Mouse (Mus musculus): ENCODE data around the gene Calr4. TPM values are rescaled to one million over a fixed set of nuclear protein-coding genes. Genes with fewer than 3 reads are reported as not detected.

Gene Calr4
- polyA plus RNA-seq, 1 experiment from 2014 or later = not detected

DNA sequence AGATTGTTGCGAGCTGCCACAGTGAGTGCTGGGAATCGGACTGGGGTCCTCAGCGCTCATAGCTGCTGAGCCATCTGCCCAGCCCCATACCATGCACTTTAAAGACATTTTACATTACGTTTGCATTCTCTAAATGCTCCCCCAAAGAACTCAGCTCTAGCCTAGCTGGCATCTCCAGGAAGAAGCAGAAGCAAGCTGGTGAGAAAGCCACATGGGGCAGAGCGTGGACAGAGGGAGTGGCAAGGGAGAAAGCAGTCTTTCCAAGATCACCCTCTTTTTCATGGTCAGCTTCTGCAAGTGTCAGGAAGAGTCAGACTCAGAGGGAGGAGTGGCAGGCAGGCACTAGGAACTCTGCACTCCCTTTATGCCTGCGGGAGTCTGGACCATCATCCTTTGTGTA, 22.5 kb downstream of the Calr4 start:
- WGBS = 79% methylated on average over 6 of the region's 6 CpGs
- no peak for ATAC-seq (ENCODE audit: borderline replicate concordance, extremely low read depth, low FRiP score, low TSS enrichment)
- peaks cover 5% of the 10 kb centered on the region; the same call in 1 of the 2 replicates for H3K4me1 ChIP-seq
- H3K4me2 ChIP-seq = no peak overlapping the region
- no peaks in the 10 kb centered on the region for H3K36me3 ChIP-seq
- H3K27ac ChIP-seq = no peak overlapping the region
- H3K9ac ChIP-seq = no peak overlapping the region
- H3K4me3 ChIP-seq = no peak overlapping the region
- no peaks in the 10 kb centered on the region for H3K9me3 ChIP-seq
- H3K27me3 ChIP-seq = no peaks in the 10 kb centered on the region

DNA sequence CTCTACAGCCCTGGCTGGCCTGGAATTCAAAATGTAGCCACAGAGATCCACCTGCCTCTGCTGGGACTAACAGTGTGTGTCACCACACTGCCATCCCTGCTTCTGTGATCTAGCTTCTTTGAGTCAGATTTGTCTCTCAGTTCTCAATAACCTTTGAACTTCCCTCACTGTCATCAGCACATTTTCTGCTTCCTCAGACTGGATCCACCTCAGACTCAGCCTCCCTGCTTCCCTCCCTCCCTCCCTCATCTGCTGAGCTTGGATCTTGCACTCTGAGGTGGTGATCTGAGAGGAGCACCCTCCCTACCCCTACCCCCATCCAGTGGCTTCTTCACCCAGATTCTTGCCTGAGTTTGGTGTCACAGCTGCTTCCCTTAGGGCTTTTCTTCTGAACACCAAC, 23.4 kb downstream of the Calr4 start:
- Histone ChIP-seq H3K4me1 (peaks cover 5% of the 10 kb centered on the region; the same call in 1 of the 2 replicates), H3K9me3 (no peaks in the 10 kb centered on the region), H3K27ac (no peak overlapping the region), H3K4me2 (no peak overlapping the region), H3K4me3 (no peak overlapping the region), H3K36me3 (no peaks in the 10 kb centered on the region), H3K9ac (no peak overlapping the region), H3K27me3 (no peaks in the 10 kb centered on the region)
- ATAC-seq (ENCODE audit: borderline replicate concordance, extremely low read depth, low FRiP score, low TSS enrichment) = no peak

DNA sequence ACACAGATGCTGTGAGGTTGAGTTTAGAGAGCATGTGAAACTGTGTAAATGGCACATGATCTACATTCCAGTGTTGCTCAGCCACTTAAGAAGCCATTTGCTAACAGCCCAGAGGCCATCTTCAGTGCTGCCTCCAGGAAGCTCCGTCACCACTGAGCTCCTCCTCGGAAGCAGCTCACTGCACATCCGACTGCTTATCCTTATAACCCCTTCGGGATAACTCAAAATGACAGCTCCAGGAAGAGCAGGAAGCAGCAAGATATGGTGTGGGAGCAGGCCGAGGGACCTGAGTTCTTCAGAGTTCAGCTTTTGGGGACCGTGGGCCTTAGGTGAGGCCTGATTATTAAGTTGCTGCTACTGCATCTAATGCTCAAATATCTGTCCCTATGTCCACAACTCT, 27.8 kb downstream of the Calr4 start:
- Histone ChIP-seq H3K4me1 (no peaks in the 10 kb centered on the region), H3K4me2 (no peak overlapping the region), H3K27me3 (no peaks in the 10 kb centered on the region), H3K9ac (no peak overlapping the region), H3K9me3 (no peaks in the 10 kb centered on the region), H3K36me3 (no peaks in the 10 kb centered on the region), H3K27ac (no peak overlapping the region), H3K4me3 (no peak overlapping the region)
- 45% methylated on average over 6 of the region's 6 CpGs for WGBS
- ATAC-seq (ENCODE audit: borderline replicate concordance, extremely low read depth, low FRiP score, low TSS enrichment) = no peak

DNA sequence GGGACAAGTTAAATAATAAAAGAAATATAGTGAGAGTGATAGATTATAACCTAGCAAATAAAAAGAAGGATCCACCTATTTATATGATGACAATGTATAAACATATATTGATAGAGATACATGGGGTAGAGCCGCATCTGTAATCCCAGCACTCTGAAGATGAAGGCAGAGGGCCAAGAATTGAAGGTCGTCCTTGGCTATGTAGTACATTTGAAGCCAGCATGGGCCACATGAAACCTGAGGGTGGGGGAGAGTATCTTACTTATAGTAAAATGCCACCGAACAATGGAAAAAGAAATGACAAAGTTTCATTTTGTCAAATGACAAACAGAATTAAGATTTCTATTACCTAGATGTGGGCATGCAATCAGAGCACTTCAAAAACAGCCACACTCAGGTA, 31.8 kb downstream of the Calr4 start:
- no peak overlapping the region for H3K27ac ChIP-seq
- ATAC-seq (ENCODE audit: borderline replicate concordance, extremely low read depth, low FRiP score, low TSS enrichment) = no peak
- H3K4me3 ChIP-seq = no peak overlapping the region
- WGBS = 75% methylated on average over 3 of the region's 3 CpGs
- H3K9ac ChIP-seq = no peak overlapping the region
- H3K4me1 ChIP-seq = no peaks in the 10 kb centered on the region
- H3K36me3 ChIP-seq = no peaks in the 10 kb centered on the region
- no peak overlapping the region for H3K4me2 ChIP-seq
- no peaks in the 10 kb centered on the region for H3K9me3 ChIP-seq
- H3K27me3 ChIP-seq = no peaks in the 10 kb centered on the region

DNA sequence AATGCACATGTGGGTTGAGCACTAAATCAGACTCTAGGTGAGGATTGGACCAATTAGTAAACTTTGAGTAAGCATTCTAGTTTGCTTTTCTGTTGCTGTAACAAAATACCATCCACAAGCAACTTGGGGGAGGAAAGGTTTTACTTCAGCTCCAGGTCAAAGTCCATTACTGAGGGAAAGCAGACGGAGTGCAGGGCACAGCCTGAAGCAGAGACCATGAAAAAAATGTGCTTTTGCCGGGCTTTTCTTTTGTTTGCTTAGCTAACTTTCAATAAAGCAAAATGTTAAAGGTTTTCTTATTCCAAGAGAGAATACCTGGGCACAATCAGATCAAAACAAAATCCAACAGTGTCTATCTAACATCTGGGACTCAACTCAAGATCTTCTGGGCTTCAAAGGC, 32.5 kb downstream of the Calr4 start:
- Histone ChIP-seq H3K4me1 (no peaks in the 10 kb centered on the region), H3K27ac (no peak overlapping the region), H3K9me3 (no peaks in the 10 kb centered on the region), H3K4me2 (no peak overlapping the region), H3K9ac (no peak overlapping the region), H3K4me3 (no peak overlapping the region), H3K27me3 (no peaks in the 10 kb centered on the region), H3K36me3 (no peaks in the 10 kb centered on the region)
- WGBS = 57% methylated on average over 2 of the region's 2 CpGs
- no peak for ATAC-seq (ENCODE audit: borderline replicate concordance, extremely low read depth, low FRiP score, low TSS enrichment)

DNA sequence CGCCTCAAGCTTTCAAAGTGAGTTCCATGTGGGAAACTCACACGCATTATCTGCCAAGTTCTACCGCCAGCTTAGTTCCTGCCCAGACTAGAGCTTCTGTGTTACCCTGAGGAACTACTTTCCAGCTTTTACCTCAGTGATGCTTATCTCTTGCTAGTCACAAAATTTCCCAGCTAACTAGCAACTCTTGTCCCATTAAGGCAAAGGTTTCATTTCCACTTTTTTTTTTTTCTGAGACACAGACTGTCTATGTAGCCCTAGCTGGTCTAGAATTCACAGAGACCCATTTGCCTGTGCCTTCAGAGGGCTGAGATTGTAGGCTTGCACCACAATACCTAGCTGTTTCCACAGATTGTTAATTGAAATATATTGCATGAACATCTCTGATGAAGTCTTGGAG, 33.2 kb downstream of the Calr4 start:
- Histone ChIP-seq H3K27ac (no peak overlapping the region), H3K4me2 (no peak overlapping the region), H3K9ac (no peak overlapping the region), H3K4me1 (no peaks in the 10 kb centered on the region), H3K4me3 (no peak overlapping the region), H3K36me3 (no peaks in the 10 kb centered on the region), H3K9me3 (no peaks in the 10 kb centered on the region), H3K27me3 (no peaks in the 10 kb centered on the region)
- no peak for ATAC-seq (ENCODE audit: borderline replicate concordance, extremely low read depth, low FRiP score, low TSS enrichment)
- WGBS = 85% methylated on average over 3 of the region's 3 CpGs

DNA sequence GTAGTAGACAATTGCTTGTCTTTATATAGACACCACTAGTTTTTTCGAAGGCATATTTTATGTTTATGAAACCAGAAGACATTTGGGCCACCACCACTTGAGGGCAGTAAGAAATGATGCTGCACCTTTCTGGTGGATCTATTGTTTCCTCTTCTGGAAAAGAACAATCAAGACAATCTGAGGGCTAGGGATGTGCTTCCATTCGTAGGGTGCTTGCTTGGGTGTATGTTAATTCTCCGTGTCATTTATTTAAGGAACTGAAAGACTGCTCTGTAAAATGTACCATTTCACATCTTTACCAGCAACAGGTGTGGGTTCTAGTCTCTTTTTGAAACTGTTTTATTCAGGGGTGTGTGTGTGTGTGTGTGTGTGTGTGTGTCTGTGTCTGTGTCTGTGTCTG, 34.6 kb downstream of the Calr4 start:
- Histone ChIP-seq H3K4me3 (no peak overlapping the region), H3K9me3 (no peaks in the 10 kb centered on the region), H3K4me2 (no peak overlapping the region), H3K27me3 (no peaks in the 10 kb centered on the region), H3K27ac (no peak overlapping the region), H3K36me3 (no peaks in the 10 kb centered on the region), H3K4me1 (no peaks in the 10 kb centered on the region), H3K9ac (no peak overlapping the region)
- 77% methylated on average over 3 of the region's 3 CpGs for WGBS
- ATAC-seq (ENCODE audit: borderline replicate concordance, extremely low read depth, low FRiP score, low TSS enrichment) = no peak

DNA sequence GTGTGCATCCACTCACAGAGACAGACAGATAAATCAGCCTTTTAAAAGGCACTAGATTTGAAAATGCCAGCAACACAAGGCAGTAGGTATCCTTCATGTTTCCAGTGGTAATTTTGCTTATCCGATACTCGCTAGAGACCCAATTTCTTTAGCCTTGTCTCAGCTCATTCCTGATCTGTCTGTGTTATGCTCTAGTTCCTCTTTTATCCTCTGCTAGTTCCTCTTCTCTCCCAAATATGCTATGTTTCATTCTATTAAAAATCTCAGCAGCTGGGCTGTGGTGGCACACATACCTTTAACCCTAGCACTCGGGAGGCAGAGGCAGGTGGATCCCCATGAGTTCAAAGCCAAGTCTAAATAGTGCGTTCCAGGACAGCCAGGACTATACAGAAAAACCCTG, 37.5 kb downstream of the Calr4 start:
- H3K27me3 ChIP-seq = no peaks in the 10 kb centered on the region
- no peaks in the 10 kb centered on the region for H3K36me3 ChIP-seq
- H3K4me3 ChIP-seq = no peak overlapping the region
- H3K4me2 ChIP-seq = no peak overlapping the region
- no peak overlapping the region for H3K27ac ChIP-seq
- no peaks in the 10 kb centered on the region for H3K9me3 ChIP-seq
- H3K4me1 ChIP-seq = no peaks in the 10 kb centered on the region
- ATAC-seq (ENCODE audit: borderline replicate concordance, extremely low read depth, low FRiP score, low TSS enrichment) = no peak
- WGBS = 91% methylated on average over 4 of the region's 4 CpGs
- no peak overlapping the region for H3K9ac ChIP-seq

DNA sequence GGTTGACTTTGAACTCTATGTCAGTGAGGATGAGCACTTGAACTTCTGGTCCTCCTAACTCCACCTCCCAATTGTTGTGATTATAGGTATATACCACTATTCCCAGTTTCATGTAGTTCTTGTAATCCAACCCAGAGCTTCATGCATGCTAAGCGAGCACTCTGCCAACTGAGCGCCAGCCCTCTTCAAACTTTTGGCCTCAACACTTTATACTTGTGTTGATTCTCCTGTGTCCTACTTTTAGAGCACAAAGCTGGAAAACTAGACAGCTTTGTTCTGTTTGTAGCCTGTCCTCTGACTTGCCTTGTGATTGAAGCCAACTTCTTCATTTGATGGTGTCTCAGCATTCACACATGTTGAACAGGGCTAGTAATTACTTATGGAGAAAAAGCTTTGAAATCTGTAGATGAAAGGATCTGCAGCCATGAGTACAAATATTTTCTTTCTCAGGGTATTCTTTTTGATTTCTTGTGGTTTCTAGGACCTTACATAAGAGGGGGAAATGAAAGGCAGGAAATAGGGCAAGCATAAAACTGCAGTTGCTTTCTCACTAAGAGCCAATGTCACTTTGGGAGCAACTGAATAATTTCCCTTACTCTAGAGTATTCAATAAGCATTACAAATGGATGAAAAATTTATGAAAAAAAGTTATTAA, 39.4 kb downstream of the Calr4 start:
- no peaks in the 10 kb centered on the region for H3K9me3 ChIP-seq
- ATAC-seq (ENCODE audit: borderline replicate concordance, extremely low read depth, low FRiP score, low TSS enrichment) = no peak
- 83% methylated on average over 2 of the region's 2 CpGs for WGBS

DNA sequence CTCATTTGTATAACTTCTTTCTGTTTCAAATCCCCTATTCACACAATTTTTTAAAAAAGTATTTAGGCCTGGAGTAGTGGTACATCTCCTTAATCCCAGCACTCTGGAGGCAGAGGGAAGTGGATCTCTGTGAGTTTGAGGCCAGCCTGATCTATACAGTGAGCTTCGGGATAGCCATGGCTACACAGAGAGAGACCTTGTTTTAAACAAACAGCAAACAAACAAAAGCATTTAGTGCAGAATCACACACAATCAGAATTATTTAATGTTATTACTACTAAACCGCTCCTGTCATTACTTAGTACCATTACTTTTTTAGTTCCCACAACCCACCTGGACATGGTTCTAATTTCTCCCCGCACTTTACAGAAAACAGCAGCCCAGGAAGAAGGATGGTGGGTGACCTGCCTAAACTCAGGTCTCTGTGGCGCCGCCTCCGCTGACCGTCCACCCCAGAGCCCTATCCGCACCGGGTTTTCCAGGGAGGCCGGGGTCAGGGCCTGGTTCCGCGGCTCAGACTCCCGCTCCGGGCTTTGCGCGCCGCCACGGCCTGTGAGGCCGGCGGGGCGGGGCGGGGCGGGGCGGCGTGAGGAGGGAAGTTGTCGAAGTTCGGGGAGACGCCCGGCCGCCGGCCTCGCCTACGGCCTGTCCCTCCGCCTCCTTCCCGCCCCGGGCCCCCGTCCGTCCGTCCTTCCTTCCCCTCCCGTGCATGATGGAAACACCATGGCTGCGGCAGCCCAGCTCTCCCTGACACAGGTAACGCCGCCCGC, 45.6 kb downstream of the Calr4 start, which contains the start of gene Eps15:
TSS of gene Eps15 (plus strand) at position 580 of the 770 bp plus-strand sequence.
- 5% methylated on average over 24 of the region's 44 CpGs for WGBS
- peak; percentile 96 for ATAC-seq (ENCODE audit: borderline replicate concordance, extremely low read depth, low FRiP score, low TSS enrichment)
- H3K27me3 ChIP-seq = no peaks in the 10 kb centered on the region

More for the DNA sequence above, 39.4 kb downstream of the Calr4 start:
- Histone ChIP-seq H3K27ac (no peak overlapping the region), H3K4me1 (no peaks in the 10 kb centered on the region), H3K4me2 (no peak overlapping the region), H3K27me3 (no peaks in the 10 kb centered on the region), H3K4me3 (no peak overlapping the region), H3K36me3 (no peaks in the 10 kb centered on the region), H3K9ac (no peak overlapping the region)

DNA sequence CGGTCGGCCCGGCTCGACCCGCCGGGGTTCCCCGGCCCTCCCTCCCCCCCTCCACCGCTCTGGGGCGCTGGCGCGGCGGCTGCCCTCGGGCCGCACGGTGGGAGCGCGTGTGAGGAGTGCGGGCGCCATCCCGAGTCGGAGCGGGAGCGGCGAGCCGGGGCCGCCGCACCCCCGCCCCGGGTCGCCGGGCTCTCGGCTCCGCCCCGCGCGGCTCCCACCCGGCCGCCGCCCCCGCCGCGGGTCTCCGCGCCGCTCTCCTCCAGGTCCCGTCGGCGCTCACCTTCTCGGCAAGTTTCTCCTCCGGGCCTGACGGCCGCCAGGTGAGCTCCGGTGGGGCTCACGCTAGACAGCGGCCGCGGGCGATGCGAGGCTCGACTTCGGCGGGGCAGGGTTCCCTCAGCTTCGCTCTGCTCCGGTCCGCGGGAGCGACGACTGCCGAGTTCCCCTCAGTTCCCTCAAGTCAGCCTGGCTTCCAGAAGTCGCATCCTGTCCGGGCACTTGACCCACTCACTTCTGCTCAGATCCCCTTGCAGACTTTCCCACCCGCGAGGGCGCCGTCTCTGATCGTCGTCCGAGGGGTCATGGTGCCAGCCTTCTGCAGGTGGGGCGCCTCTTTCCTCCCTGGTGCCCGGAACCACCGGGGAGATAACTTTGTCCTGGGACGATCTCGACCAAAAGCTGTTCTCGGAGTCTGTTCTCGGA, 46.3 kb downstream of the Calr4 start:
- WGBS = under 1% methylated on average over 45 of the region's 85 CpGs
- Histone ChIP-seq H3K4me3 (peak overlapping the region; percentile 85), H3K27me3 (no peaks in the 10 kb centered on the region), H3K27ac (peak overlapping the region; percentile 85), H3K9ac (peak overlapping the region; percentile 76), H3K9me3 (no peaks in the 10 kb centered on the region), H3K4me1 (peaks cover 19% of the 10 kb centered on the region), H3K36me3 (no peaks in the 10 kb centered on the region), H3K4me2 (peak overlapping the region; percentile 85)
- ATAC-seq (ENCODE audit: borderline replicate concordance, extremely low read depth, low FRiP score, low TSS enrichment) = peak; percentile 89

More for the DNA sequence above, 45.6 kb downstream of the Calr4 start, which contains the start of gene Eps15:
- Histone ChIP-seq H3K27ac (peak within 1 kb of the TSS; percentile 85), H3K4me2 (peak within 1 kb of the TSS; percentile 85), H3K9ac (peak within 1 kb of the TSS; percentile 76), H3K9me3 (no peaks in the 10 kb centered on the region), H3K36me3 (no peaks in the 10 kb centered on the region), H3K4me3 (peak within 1 kb of the TSS; percentile 85), H3K4me1 (peaks cover 19% of the 10 kb centered on the region)

DNA sequence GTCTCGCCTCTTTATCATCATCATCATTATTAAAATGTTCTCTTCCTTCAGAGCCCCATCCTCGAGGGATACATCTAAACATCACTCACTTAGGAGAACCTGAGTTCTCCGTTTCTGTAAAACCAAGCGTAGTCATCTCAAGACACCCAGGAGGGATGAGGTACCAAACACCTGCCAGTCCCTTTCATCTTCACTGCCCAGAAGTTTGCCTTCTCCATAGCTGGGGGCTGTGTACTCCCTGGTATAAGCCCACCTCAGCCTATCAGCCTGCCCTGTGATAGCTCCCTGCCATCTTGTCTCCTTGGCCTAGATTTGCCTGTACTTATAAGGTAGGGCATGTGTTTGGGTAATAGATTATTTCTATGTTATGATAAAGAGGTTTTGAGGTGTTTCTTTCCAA, 46.9 kb downstream of the Calr4 start:
- 8% methylated on average over 4 of the region's 4 CpGs for WGBS
- ATAC-seq (ENCODE audit: borderline replicate concordance, extremely low read depth, low FRiP score, low TSS enrichment) = no peak
- no peak overlapping the region for H3K27ac ChIP-seq
- H3K27me3 ChIP-seq = no peaks in the 10 kb centered on the region
- H3K4me2 ChIP-seq = peak overlapping the region; percentile 85
- H3K9me3 ChIP-seq = no peaks in the 10 kb centered on the region
- peaks cover 19% of the 10 kb centered on the region for H3K4me1 ChIP-seq
- peak overlapping the region; percentile 85 for H3K4me3 ChIP-seq
- H3K36me3 ChIP-seq = no peaks in the 10 kb centered on the region
- peak overlapping the region; percentile 76 for H3K9ac ChIP-seq

Data from lung, embryonic 15.5 days (tissue).